Mouse (Mus musculus): ENCODE results near the gene Fxyd1.

The Fxyd1 gene

GRCm38 (mm10) chr7:31052636-31053434, 4.2 kb downstream of the Fxyd1 start:
- peak; percentile 57 for DNase-seq (ENCODE audit: low spot score)

- DNase-seq (ENCODE audit: low spot score): no peak
Measured at GRCm38 (mm10) chr7:31052251-31052635, 4.8 kb downstream of the Fxyd1 start.

GRCm38 (mm10) chr7:31051321-31052021, 5.5 kb downstream of the Fxyd1 start, which contains the start of gene Fxyd7:
Gene Fxyd7 (minus strand): TSS chr7:31051467.
- DNase-seq (ENCODE audit: low spot score): no peak

- no peak for DNase-seq (ENCODE audit: low spot score)
Measured at GRCm38 (mm10) chr7:31050921-31051320, 6.1 kb downstream of the Fxyd1 start.

GRCm38 (mm10) chr7:31050487-31050886, 6.5 kb downstream of the Fxyd1 start:
- DNase-seq (ENCODE audit: low spot score): no peak

GRCm38 (mm10) chr7:31049846-31050281, 7.1 kb downstream of the Fxyd1 start:
- no peak for DNase-seq (ENCODE audit: low spot score)

- DNase-seq (ENCODE audit: low spot score): no peak
Measured at GRCm38 (mm10) chr7:31049135-31049845, 7.7 kb downstream of the Fxyd1 start.

- DNase-seq (ENCODE audit: low spot score): no peak
Measured at GRCm38 (mm10) chr7:31042431-31042910, 14.5 kb downstream of the Fxyd1 start, which contains the start of gene Fxyd5. Gene Fxyd5 (minus strand): TSS chr7:31042481.

- DNase-seq (ENCODE audit: low spot score): no peak
Measured at GRCm38 (mm10) chr7:31041662-31042315, 15.2 kb downstream of the Fxyd1 start.

- no peak for DNase-seq (ENCODE audit: low spot score)
Measured at GRCm38 (mm10) chr7:31041023-31041407, 16.0 kb downstream of the Fxyd1 start.

GRCm38 (mm10) chr7:31040281-31041022, 16.5 kb downstream of the Fxyd1 start:
- DNase-seq (ENCODE audit: low spot score): no peak

- DNase-seq (ENCODE audit: low spot score): no peak
Measured at GRCm38 (mm10) chr7:31039011-31039410, 18.0 kb downstream of the Fxyd1 start.

- DNase-seq (ENCODE audit: low spot score): no peak
Measured at GRCm38 (mm10) chr7:31037675-31038074, 19.3 kb downstream of the Fxyd1 start.

GRCm38 (mm10) chr7:31036917-31037316, 20.1 kb downstream of the Fxyd1 start:
- no peak for DNase-seq (ENCODE audit: low spot score)

GRCm38 (mm10) chr7:31035291-31035690, 21.7 kb downstream of the Fxyd1 start:
- DNase-seq (ENCODE audit: low spot score): no peak

GRCm38 (mm10) chr7:31034789-31035188, 22.2 kb downstream of the Fxyd1 start:
- no peak for DNase-seq (ENCODE audit: low spot score)

GRCm38 (mm10) chr7:31033409-31034165, 23.4 kb downstream of the Fxyd1 start:
- DNase-seq (ENCODE audit: low spot score): no peak

- no peak for DNase-seq (ENCODE audit: low spot score)
Measured at GRCm38 (mm10) chr7:31031731-31032130, 25.3 kb downstream of the Fxyd1 start.

GRCm38 (mm10) chr7:31030717-31031116, 26.3 kb downstream of the Fxyd1 start:
- DNase-seq (ENCODE audit: low spot score): no peak

- peak; percentile 45 for DNase-seq (ENCODE audit: low spot score)
Measured at GRCm38 (mm10) chr7:31028609-31029008, 28.4 kb downstream of the Fxyd1 start.

Measured in testis, postnatal 14 days (tissue).